Mouse (Mus musculus) heart, embryonic 12.5 days (tissue): ENCODE results near the gene Supt4a. TPM values are rescaled to one million over a fixed set of nuclear protein-coding genes. Genes with fewer than 3 reads are reported as not detected.
A peak's percentile ranks its signal among the peaks of the same experiment; 100 is the strongest.

Experiments
- ATAC-seq: fragments of 200-750 bp; cut with Nextera tagmentation; 2 replicates; pipeline ENCODE4 v1.8.0; 2017; ENCODE audit warnings: moderate TSS enrichment, moderate library complexity; ENCODE audit not compliant: insufficient number of reproducible peaks, low FRiP score
- H3K27ac ChIP-seq: fragments of 300-500 bp; sonication (generic); 2 replicates; pipeline ENCODE4 v1.5.1; 2016; ENCODE audit warnings: mild to moderate bottlenecking, moderate library complexity; ENCODE audit not compliant: poor library complexity, severe bottlenecking
- H3K27me3 ChIP-seq: fragments of 300-500 bp; sonication (generic); replicated peaks from 2 replicates; pipeline ENCODE4 v1.6.1; 2016; ENCODE audit warnings: mild to moderate bottlenecking, moderate library complexity
- H3K36me3 ChIP-seq: fragments of 300-500 bp; sonication (generic); 2 replicates; pipeline ENCODE4 v1.6.1; 2016; ENCODE audit warnings: mild to moderate bottlenecking, moderate library complexity
- H3K4me1 ChIP-seq: fragments of 300-500 bp; sonication (generic); replicated peaks from 2 replicates; pipeline ENCODE4 v1.6.1; 2016; ENCODE audit warnings: mild to moderate bottlenecking
- H3K4me2 ChIP-seq: fragments of 300-500 bp; sonication (generic); 2 replicates; pipeline ENCODE4 v1.6.1; 2016; ENCODE audit warnings: mild to moderate bottlenecking, moderate library complexity
- H3K4me3 ChIP-seq: fragments of 300-500 bp; sonication (generic); 2 replicates; pipeline ENCODE4 v1.5.1; 2016; ENCODE audit warnings: mild to moderate bottlenecking
- H3K9ac ChIP-seq: fragments of 300-500 bp; sonication (generic); 2 replicates; pipeline ENCODE4 v1.6.1; 2016; ENCODE audit warnings: mild to moderate bottlenecking, moderate library complexity
- H3K9me3 ChIP-seq: fragments of 300-500 bp; sonication (generic); replicated peaks from 2 replicates; pipeline ENCODE4 v1.6.1; 2016; ENCODE audit warnings: mild to moderate bottlenecking, moderate library complexity
- WGBS: fragments of 180-500 bp; shearing (Covaris S2); methylation state at CpG from one replicate; pipeline ENCODE4 v1.1.7; 2016; 5-methylcytosine and 5-hydroxymethylcytosine counted together
- polyA plus RNA-seq: library from polyadenylated mRNA; unstranded; fragments of >200 nt; fragmentation: Nextera tagmentation; extraction: Ambion mirVana; gene quantifications from 2 replicates; pipeline ENCODE4 v1.2.1, GENCODE M21; 2016

Gene Supt4a
- polyA plus RNA-seq, 1 experiment from 2014 or later, result 101 TPM

- ATAC-seq, result peak; percentile 86
- Histone ChIP-seq H3K9me3 (no peaks in the 10 kb centered on the region), H3K27ac (peak overlapping the region; percentile 89), H3K4me2 (peak overlapping the region; percentile 51), H3K27me3 (no peaks in the 10 kb centered on the region), H3K4me1 (peaks cover 36% of the 10 kb centered on the region), H3K36me3 (no peaks in the 10 kb centered on the region), H3K9ac (peak overlapping the region; percentile 60), H3K4me3 (no peak overlapping the region)
- 4% methylated on average over 6 of the region's 6 CpGs for WGBS
These were observed 11.3 kb upstream of the Supt4a start for GRCm38 (mm10) chr11:87725964-87726562.

DNA sequence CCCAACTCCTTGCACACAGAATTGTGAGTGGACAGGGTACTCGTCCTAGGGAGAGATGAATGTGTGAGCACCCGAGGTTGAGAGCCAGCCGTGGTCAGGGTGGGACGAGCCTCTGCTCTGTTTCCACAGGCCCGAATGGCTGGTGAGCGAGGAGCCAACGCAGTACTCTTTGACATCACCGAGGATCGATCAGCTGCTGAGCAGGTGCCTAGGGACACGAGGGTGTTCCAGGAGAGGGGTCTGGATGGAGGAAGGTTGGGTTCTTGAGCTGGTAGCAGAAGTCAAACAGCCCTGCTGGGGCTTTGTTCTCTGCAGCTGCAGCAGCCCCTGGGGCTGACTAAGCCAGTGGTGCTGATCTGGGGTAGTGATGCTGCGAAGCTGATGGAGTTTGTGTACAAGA lies 10.3 kb upstream of the Supt4a start:
- H3K4me2 ChIP-seq, result no peak overlapping the region
- ATAC-seq, result no peak
- no peaks in the 10 kb centered on the region for H3K9me3 ChIP-seq
- H3K27me3 ChIP-seq, result 0 out of 2 replicates have a peak, but pooled peaks cover 1% of the 10 kb centered on the region
- peaks cover 36% of the 10 kb centered on the region for H3K4me1 ChIP-seq
- H3K36me3 ChIP-seq, result no peaks in the 10 kb centered on the region
- no peak overlapping the region for H3K9ac ChIP-seq
- WGBS, result 59% methylated on average over 11 of the region's 11 CpGs
- no peak overlapping the region for H3K4me3 ChIP-seq
- no peak overlapping the region; the same call in 1 of the 2 replicates for H3K27ac ChIP-seq

- Histone ChIP-seq H3K36me3 (no peaks in the 10 kb centered on the region), H3K4me2 (no peak overlapping the region), H3K4me3 (no peak overlapping the region), H3K9me3 (no peaks in the 10 kb centered on the region), H3K9ac (no peak overlapping the region), H3K27me3 (0 out of 2 replicates have a peak, but pooled peaks cover 5% of the 10 kb centered on the region), H3K4me1 (peaks cover 36% of the 10 kb centered on the region), H3K27ac (no peak overlapping the region; the same call in 1 of the 2 replicates)
- 63% methylated on average over 4 of the region's 4 CpGs for WGBS
- no peak for ATAC-seq
These were observed 9.9 kb upstream of the Supt4a start for GRCm38 (mm10) chr11:87727471-87727870.

DNA sequence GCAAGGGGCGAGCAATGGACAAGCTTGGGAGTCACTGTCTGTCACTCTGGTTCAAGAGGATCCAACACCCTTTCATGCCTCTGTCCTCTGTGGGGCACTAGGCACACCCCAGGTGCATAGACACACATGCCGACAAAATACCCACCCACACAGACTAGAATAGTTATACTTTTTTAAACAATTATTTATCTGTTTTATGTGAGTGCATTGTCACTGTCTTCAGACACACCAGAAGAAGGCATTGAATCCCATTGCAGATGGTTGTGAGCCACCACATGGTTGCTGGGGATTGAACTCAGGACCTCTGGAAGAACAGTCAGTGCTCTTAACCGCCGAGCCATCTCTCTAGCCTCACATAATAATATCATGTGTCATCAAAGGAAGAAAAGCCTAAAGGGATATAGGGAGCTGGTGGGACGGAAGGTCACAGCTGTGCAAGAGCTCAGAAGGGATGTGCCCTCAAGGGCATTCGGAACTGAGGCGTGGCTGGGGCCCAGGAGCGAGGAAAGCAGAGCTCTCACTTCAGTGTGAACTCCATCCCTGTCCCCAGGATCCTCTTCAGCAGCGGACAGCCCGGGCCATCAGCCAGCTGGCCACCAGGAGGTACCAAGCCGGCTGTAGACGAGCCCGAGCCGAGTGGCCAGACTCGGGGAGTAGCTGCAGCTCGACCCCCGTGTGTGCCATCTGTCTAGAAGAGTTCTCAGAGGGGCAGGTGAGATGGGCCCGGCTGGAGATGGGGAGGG lies 8.3 kb upstream of the Supt4a start:
- Histone ChIP-seq H3K4me2 (peak overlapping the region; percentile 29), H3K9ac (no peak overlapping the region), H3K9me3 (no peaks in the 10 kb centered on the region), H3K27ac (peak overlapping the region; percentile 14; the same call in 1 of the 2 replicates), H3K4me3 (no peak overlapping the region), H3K4me1 (peaks cover 40% of the 10 kb centered on the region), H3K36me3 (no peaks in the 10 kb centered on the region), H3K27me3 (0 out of 2 replicates have a peak, but pooled peaks cover 5% of the 10 kb centered on the region)
- WGBS, result 56% methylated on average over 18 of the region's 18 CpGs
- no peak for ATAC-seq

GRCm38 (mm10) chr11:87729593-87730185 lies 7.7 kb upstream of the Supt4a start:
- H3K9me3 ChIP-seq, result no peaks in the 10 kb centered on the region
- no peak overlapping the region for H3K4me3 ChIP-seq
- H3K27ac ChIP-seq, result 0 out of 2 replicates have a peak overlapping the region, but pooled peaks have one; percentile 14
- H3K27me3 ChIP-seq, result 0 out of 2 replicates have a peak, but pooled peaks cover 5% of the 10 kb centered on the region
- ATAC-seq, result peak; percentile 50
- peaks cover 45% of the 10 kb centered on the region for H3K4me1 ChIP-seq
- H3K36me3 ChIP-seq, result no peaks in the 10 kb centered on the region
- WGBS, result 56% methylated on average over 13 of the region's 13 CpGs
- H3K9ac ChIP-seq, result no peak overlapping the region
- peak overlapping the region; percentile 29 for H3K4me2 ChIP-seq

DNA sequence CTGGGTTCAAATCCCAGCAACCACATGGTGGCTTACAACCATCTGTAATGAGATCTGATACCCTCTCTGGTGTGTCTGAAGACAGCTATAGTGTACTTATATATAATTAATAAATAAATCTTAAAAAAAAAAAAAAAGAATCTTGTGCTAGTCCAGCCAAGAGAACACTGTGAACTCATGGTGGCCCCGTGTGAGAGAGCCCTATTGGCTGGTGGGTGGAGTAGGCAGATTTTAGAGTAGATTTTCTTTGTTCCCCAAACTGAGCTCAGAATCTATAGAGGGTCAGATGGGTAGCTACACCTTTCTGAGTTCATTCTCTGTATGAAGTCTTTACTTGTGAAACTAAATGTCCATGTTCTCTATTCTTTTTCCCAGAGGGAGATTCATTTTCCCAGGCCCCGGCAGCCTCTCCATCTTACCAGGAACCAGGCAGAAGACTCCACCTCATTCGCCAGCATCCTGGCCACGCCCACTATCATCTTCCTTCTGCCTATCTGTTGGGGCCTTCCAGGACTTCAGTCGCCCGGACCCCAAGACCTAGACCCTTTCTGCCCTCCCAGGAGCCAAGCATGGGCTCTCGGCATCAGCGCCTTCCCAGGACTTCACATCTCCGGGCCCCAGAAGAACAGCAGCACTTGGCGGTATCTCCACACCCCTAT lies 6.6 kb upstream of the Supt4a start:
- ATAC-seq, result no peak
- Histone ChIP-seq H3K4me3 (no peak overlapping the region), H3K27me3 (0 out of 2 replicates have a peak, but pooled peaks cover 5% of the 10 kb centered on the region), H3K36me3 (no peaks in the 10 kb centered on the region), H3K4me1 (peaks cover 37% of the 10 kb centered on the region), H3K4me2 (no peak overlapping the region), H3K9ac (no peak overlapping the region), H3K9me3 (no peaks in the 10 kb centered on the region), H3K27ac (no peak overlapping the region)
- 75% methylated on average over 10 of the region's 10 CpGs for WGBS

DNA sequence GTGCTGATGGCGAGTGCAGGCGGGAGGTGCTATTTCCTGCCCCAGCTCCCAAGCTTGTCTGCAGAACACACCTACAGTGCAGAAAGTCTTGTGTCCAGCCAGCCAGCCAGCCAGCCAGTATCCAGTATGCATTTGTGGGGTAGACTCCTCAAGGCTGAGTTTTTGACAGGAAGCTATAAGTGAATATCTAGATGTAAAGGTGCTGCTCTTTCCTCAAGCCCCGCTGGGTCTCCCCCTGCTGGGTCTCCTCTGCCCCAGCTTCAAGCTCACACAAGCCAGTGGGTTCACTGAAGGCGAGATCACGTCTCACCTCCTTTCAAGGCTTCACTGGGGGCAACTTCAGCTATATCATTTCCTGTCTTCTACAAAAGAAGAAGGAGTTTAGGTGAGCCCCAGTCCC lies 3.0 kb upstream of the Supt4a start:
- 33% methylated on average over 5 of the region's 5 CpGs for WGBS
- peaks cover 3% of the 10 kb centered on the region for H3K36me3 ChIP-seq
- no peak overlapping the region for H3K27ac ChIP-seq

GRCm38 (mm10) chr11:87735691-87736090 lies 1.7 kb upstream of the Supt4a start:
- Histone ChIP-seq H3K36me3 (peaks cover 15% of the 10 kb centered on the region), H3K4me3 (no peak overlapping the region), H3K9me3 (no peaks in the 10 kb centered on the region), H3K27me3 (0 out of 2 replicates have a peak, but pooled peaks cover 5% of the 10 kb centered on the region), H3K4me2 (peak overlapping the region; percentile 80), H3K27ac (peak overlapping the region; percentile 83; the same call in 1 of the 2 replicates), H3K4me1 (peaks cover 28% of the 10 kb centered on the region), H3K9ac (peak overlapping the region; percentile 44)
- WGBS, result 60% methylated on average over 6 of the region's 6 CpGs
- ATAC-seq, result no peak

More for the DNA sequence above, 3.0 kb upstream of the Supt4a start:
- ATAC-seq, result no peak
- Histone ChIP-seq H3K9me3 (no peaks in the 10 kb centered on the region), H3K4me2 (peak overlapping the region; percentile 62), H3K27me3 (0 out of 2 replicates have a peak, but pooled peaks cover 5% of the 10 kb centered on the region), H3K4me3 (peak overlapping the region; percentile 22; the same call in 1 of the 2 replicates), H3K4me1 (peaks cover 34% of the 10 kb centered on the region), H3K9ac (peak overlapping the region; percentile 46; the same call in 1 of the 2 replicates)

DNA sequence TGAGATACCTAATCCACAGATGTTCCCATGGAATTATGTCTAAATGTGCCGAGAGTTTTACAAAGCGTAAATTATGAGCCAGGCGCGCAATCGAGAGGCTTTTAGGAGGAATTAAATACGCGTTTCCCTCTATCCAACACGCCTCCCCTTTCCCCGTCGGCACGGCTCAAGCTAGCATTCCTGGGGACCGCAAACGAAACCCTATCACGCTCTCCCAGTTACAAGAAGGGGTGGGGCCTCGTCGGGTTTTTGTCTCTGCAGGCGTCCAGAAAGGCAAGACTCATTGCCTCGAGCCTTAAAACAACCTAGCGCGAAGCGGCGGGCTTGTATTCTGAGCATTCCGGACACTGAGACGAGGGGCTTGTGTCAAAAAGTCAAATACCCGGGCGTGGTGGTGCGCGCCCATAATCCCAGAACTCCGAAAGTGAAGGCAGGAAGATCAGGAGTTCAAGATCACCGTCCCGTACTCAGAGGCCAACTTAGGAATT lies 661 bp upstream of the Supt4a start:
- Histone ChIP-seq H3K4me1 (peaks cover 28% of the 10 kb centered on the region), H3K4me3 (peak overlapping the region; percentile 71), H3K4me2 (peak overlapping the region; percentile 80), H3K9ac (peak overlapping the region; percentile 85), H3K9me3 (no peaks in the 10 kb centered on the region), H3K27ac (peak overlapping the region; percentile 83), H3K36me3 (peaks cover 18% of the 10 kb centered on the region), H3K27me3 (0 out of 2 replicates have a peak, but pooled peaks cover 5% of the 10 kb centered on the region)
- 3% methylated on average over 31 of the region's 31 CpGs for WGBS
- peak; percentile 83 for ATAC-seq

GRCm38 (mm10) chr11:87743691-87744090 lies 6.3 kb downstream of the Supt4a start:
- 92% methylated on average over 3 of the region's 3 CpGs for WGBS
- peaks cover 57% of the 10 kb centered on the region for H3K36me3 ChIP-seq
- no peak overlapping the region for H3K9ac ChIP-seq
- H3K27me3 ChIP-seq, result no peaks in the 10 kb centered on the region
- no peak overlapping the region for H3K4me2 ChIP-seq
- no peaks in the 10 kb centered on the region for H3K9me3 ChIP-seq
- ATAC-seq, result no peak
- no peak overlapping the region for H3K27ac ChIP-seq
- H3K4me3 ChIP-seq, result no peak overlapping the region
- H3K4me1 ChIP-seq, result no peaks in the 10 kb centered on the region
